Mouse (Mus musculus) kidney, adult 2 months (tissue): ENCODE measurements around the gene Elmod3.

Experiments
- CTCF ChIP-seq: fragments of 200-500 bp; conservative IDR thresholded peaks from 2 replicates; pipeline ENCODE4 v1.5.1; 2011; ENCODE audit warnings: low read depth, mild to moderate bottlenecking, control low read depth, low read length, moderate library complexity, mixed read lengths; ENCODE audit not compliant: insufficient read depth, insufficient read length
- POLR2A ChIP-seq: fragments of 200-500 bp; IDR thresholded peaks from one replicate; pipeline ENCODE4 v1.6.1; 2011; ENCODE audit warnings: low read depth, low read length, control low read depth

DNA sequence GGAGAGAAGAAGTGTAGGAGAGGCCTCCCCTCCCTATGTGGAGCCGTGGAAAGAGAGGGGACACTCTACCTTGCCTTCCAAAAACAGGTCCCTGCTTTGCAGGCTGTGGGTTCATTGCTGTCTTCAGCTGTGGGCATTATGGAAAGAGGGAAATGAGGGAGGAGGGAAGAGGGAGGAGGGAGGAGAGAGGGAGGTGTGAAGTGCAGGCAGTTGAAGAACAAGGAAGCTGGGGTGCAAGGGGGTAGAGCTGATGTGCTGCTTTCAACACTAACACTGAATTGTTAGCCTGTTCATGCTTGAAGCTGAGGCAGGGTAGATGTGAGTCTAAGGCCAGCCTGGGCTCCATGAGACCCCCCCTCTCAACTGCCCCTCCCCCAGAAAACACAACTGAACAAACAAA, 79.4 kb downstream of the Elmod3 start:
- TF ChIP-seq CTCF (no peak), POLR2A (no peak)
